Mouse (Mus musculus): Measurements from ENCODE around the gene Scfd2. TPM values are rescaled to one million over a fixed set of nuclear protein-coding genes. Genes with fewer than 3 reads are reported as not detected.

The Scfd2 gene
- polyA plus RNA-seq, 1 experiment from 2014 or later: 21.6 TPM

- H3K9ac ChIP-seq: no peak overlapping the region
- no peak overlapping the region for H3K27ac ChIP-seq
- WGBS: 35% methylated on average over 3 of the region's 3 CpGs
- peaks cover 15% of the 10 kb centered on the region for H3K4me1 ChIP-seq
- no peaks in the 10 kb centered on the region for H3K27me3 ChIP-seq (replicated peaks)
- H3K9me3 ChIP-seq: no peaks in the 10 kb centered on the region
- no peak overlapping the region for H3K4me3 ChIP-seq
- no peak overlapping the region for H3K4me2 ChIP-seq (replicated peaks)
- ATAC-seq (ENCODE audit: low FRiP score, low read depth): no peak
- no peaks in the 10 kb centered on the region for H3K36me3 ChIP-seq
Observed at GRCm38 (mm10) chr5:74242654-74243053, 288.9 kb downstream of the Scfd2 start.

GRCm38 (mm10) chr5:74240926-74241680, 290.5 kb downstream of the Scfd2 start:
- no peaks in the 10 kb centered on the region for H3K9me3 ChIP-seq
- no peak for ATAC-seq (ENCODE audit: low FRiP score, low read depth)
- WGBS: 52% methylated on average over 13 of the region's 13 CpGs

GRCm38 (mm10) chr5:74240298-74240697, 291.3 kb downstream of the Scfd2 start:
- H3K4me1 ChIP-seq: peaks cover under 1% of the 10 kb centered on the region; the same call in 1 of the 2 replicates
- no peak for ATAC-seq (ENCODE audit: low FRiP score, low read depth)
- no peak overlapping the region for H3K27ac ChIP-seq
- no peaks in the 10 kb centered on the region for H3K27me3 ChIP-seq (replicated peaks)
- no peak overlapping the region for H3K4me3 ChIP-seq
- 83% methylated on average over 8 of the region's 8 CpGs for WGBS
- no peaks in the 10 kb centered on the region for H3K36me3 ChIP-seq
- no peak overlapping the region for H3K4me2 ChIP-seq (replicated peaks)
- H3K9ac ChIP-seq: no peak overlapping the region
- H3K9me3 ChIP-seq: no peaks in the 10 kb centered on the region

More at GRCm38 (mm10) chr5:74240926-74241680, 290.5 kb downstream of the Scfd2 start:
- no peak overlapping the region for H3K4me2 ChIP-seq (replicated peaks)
- no peaks in the 10 kb centered on the region for H3K36me3 ChIP-seq
- H3K27me3 ChIP-seq (replicated peaks): no peaks in the 10 kb centered on the region
- H3K4me3 ChIP-seq: no peak overlapping the region
- H3K27ac ChIP-seq: no peak overlapping the region
- H3K9ac ChIP-seq: no peak overlapping the region
- peaks cover 8% of the 10 kb centered on the region; the same call in 1 of the 2 replicates for H3K4me1 ChIP-seq

- ATAC-seq (ENCODE audit: low FRiP score, low read depth): no peak
- 78% methylated on average over 1 of the region's 1 CpGs for WGBS
- Histone ChIP-seq H3K9ac (no peak overlapping the region), H3K36me3 (no peaks in the 10 kb centered on the region), H3K27me3 (replicated peaks) (no peaks in the 10 kb centered on the region), H3K4me1 (no peaks in the 10 kb centered on the region), H3K27ac (no peak overlapping the region), H3K9me3 (no peaks in the 10 kb centered on the region), H3K4me2 (replicated peaks) (no peak overlapping the region), H3K4me3 (no peak overlapping the region)
Observed at GRCm38 (mm10) chr5:74239369-74239768, 292.2 kb downstream of the Scfd2 start.

- H3K36me3 ChIP-seq: no peaks in the 10 kb centered on the region
Observed at GRCm38 (mm10) chr5:74233808-74234207, 297.8 kb downstream of the Scfd2 start.

GRCm38 (mm10) chr5:74230525-74230924, 301.0 kb downstream of the Scfd2 start:
- no peaks in the 10 kb centered on the region for H3K36me3 ChIP-seq
- ATAC-seq (ENCODE audit: low FRiP score, low read depth): no peak

More at GRCm38 (mm10) chr5:74233808-74234207, 297.8 kb downstream of the Scfd2 start:
- Histone ChIP-seq H3K4me3 (no peak overlapping the region), H3K27ac (no peak overlapping the region), H3K9ac (no peak overlapping the region), H3K4me2 (replicated peaks) (no peak overlapping the region), H3K4me1 (no peaks in the 10 kb centered on the region), H3K9me3 (no peaks in the 10 kb centered on the region), H3K27me3 (replicated peaks) (no peaks in the 10 kb centered on the region)
- 87% methylated on average over 7 of the region's 7 CpGs for WGBS
- ATAC-seq (ENCODE audit: low FRiP score, low read depth): no peak

GRCm38 (mm10) chr5:74229775-74230413, 301.7 kb downstream of the Scfd2 start:
- Histone ChIP-seq H3K4me1 (no peaks in the 10 kb centered on the region), H3K9ac (no peak overlapping the region), H3K27ac (no peak overlapping the region), H3K9me3 (no peaks in the 10 kb centered on the region), H3K4me3 (no peak overlapping the region), H3K27me3 (replicated peaks) (no peaks in the 10 kb centered on the region), H3K36me3 (no peaks in the 10 kb centered on the region), H3K4me2 (replicated peaks) (no peak overlapping the region)
- ATAC-seq (ENCODE audit: low FRiP score, low read depth): no peak
- 63% methylated on average over 11 of the region's 11 CpGs for WGBS

More at GRCm38 (mm10) chr5:74230525-74230924, 301.0 kb downstream of the Scfd2 start:
- H3K4me2 ChIP-seq (replicated peaks): no peak overlapping the region
- H3K4me3 ChIP-seq: no peak overlapping the region
- WGBS: 48% methylated on average over 2 of the region's 2 CpGs
- H3K4me1 ChIP-seq: no peaks in the 10 kb centered on the region
- H3K9ac ChIP-seq: no peak overlapping the region
- no peak overlapping the region for H3K27ac ChIP-seq
- H3K9me3 ChIP-seq: no peaks in the 10 kb centered on the region
- no peaks in the 10 kb centered on the region for H3K27me3 ChIP-seq (replicated peaks)

GRCm38 (mm10) chr5:74228938-74229337, 302.6 kb downstream of the Scfd2 start:
- Histone ChIP-seq H3K4me2 (replicated peaks) (no peak overlapping the region), H3K4me1 (no peaks in the 10 kb centered on the region), H3K9ac (no peak overlapping the region), H3K9me3 (no peaks in the 10 kb centered on the region), H3K36me3 (no peaks in the 10 kb centered on the region), H3K4me3 (no peak overlapping the region), H3K27me3 (replicated peaks) (no peaks in the 10 kb centered on the region), H3K27ac (no peak overlapping the region)
- ATAC-seq (ENCODE audit: low FRiP score, low read depth): no peak
- 49% methylated on average over 1 of the region's 1 CpGs for WGBS

- H3K4me1 ChIP-seq: no peaks in the 10 kb centered on the region
- WGBS: 91% methylated on average over 6 of the region's 6 CpGs
- no peaks in the 10 kb centered on the region for H3K36me3 ChIP-seq
- H3K27ac ChIP-seq: no peak overlapping the region
- ATAC-seq (ENCODE audit: low FRiP score, low read depth): no peak
- H3K27me3 ChIP-seq (replicated peaks): no peaks in the 10 kb centered on the region
- H3K4me3 ChIP-seq: no peak overlapping the region
- no peak overlapping the region for H3K9ac ChIP-seq
- H3K4me2 ChIP-seq (replicated peaks): no peak overlapping the region
- no peaks in the 10 kb centered on the region for H3K9me3 ChIP-seq
Observed at GRCm38 (mm10) chr5:74227352-74227751, 304.2 kb downstream of the Scfd2 start.

GRCm38 (mm10) chr5:74226183-74226582, 305.4 kb downstream of the Scfd2 start:
- 89% methylated on average over 5 of the region's 5 CpGs for WGBS
- no peak for ATAC-seq (ENCODE audit: low FRiP score, low read depth)
- Histone ChIP-seq H3K9ac (no peak overlapping the region), H3K9me3 (no peaks in the 10 kb centered on the region), H3K4me1 (no peaks in the 10 kb centered on the region), H3K27me3 (replicated peaks) (no peaks in the 10 kb centered on the region), H3K4me2 (replicated peaks) (no peak overlapping the region), H3K36me3 (no peaks in the 10 kb centered on the region), H3K4me3 (no peak overlapping the region), H3K27ac (no peak overlapping the region)

GRCm38 (mm10) chr5:74224480-74224879, 307.1 kb downstream of the Scfd2 start:
- H3K36me3 ChIP-seq: no peaks in the 10 kb centered on the region
- H3K27me3 ChIP-seq (replicated peaks): no peaks in the 10 kb centered on the region
- no peaks in the 10 kb centered on the region for H3K4me1 ChIP-seq
- no peak overlapping the region for H3K27ac ChIP-seq
- 92% methylated on average over 6 of the region's 6 CpGs for WGBS
- H3K9me3 ChIP-seq: no peaks in the 10 kb centered on the region
- no peak overlapping the region for H3K9ac ChIP-seq
- H3K4me2 ChIP-seq (replicated peaks): no peak overlapping the region
- ATAC-seq (ENCODE audit: low FRiP score, low read depth): no peak
- no peak overlapping the region for H3K4me3 ChIP-seq

GRCm38 (mm10) chr5:74222626-74223025, 308.9 kb downstream of the Scfd2 start:
- no peak for ATAC-seq (ENCODE audit: low FRiP score, low read depth)
- Histone ChIP-seq H3K9ac (no peak overlapping the region), H3K27me3 (replicated peaks) (no peaks in the 10 kb centered on the region), H3K27ac (no peak overlapping the region), H3K4me3 (no peak overlapping the region), H3K9me3 (no peaks in the 10 kb centered on the region), H3K4me2 (replicated peaks) (no peak overlapping the region), H3K36me3 (no peaks in the 10 kb centered on the region), H3K4me1 (no peaks in the 10 kb centered on the region)
- WGBS: 86% methylated on average over 4 of the region's 4 CpGs

Data from neural tube, embryonic 12.5 days (tissue).